Mouse (Mus musculus) gastrocnemius, postnatal 36 days (tissue): ENCODE measurements at regions not wholly inside any gene's neighbourhood (a gene's known extent, or its start where the extent isn't known, plus 50 kb on each side); places are given as distances from the start of the nearest gene placed in this dataset.
"Not testable (repeated sequence)": the region's sequence is repeated elsewhere in the genome, so short reads cannot be mapped to it uniquely, and the experiment has no call there.

Experiments
- DNase-seq, 2 experiments: peaks; one replicate each; pipeline ENCODE4 v3.0.0; 2022
- intact Hi-C: fragments of 180-260 bp; cut with DNase I; formaldehyde crosslinking; loops from one replicate; pipeline ENCODE4 v1.15.1; 2025

- intact Hi-C loops, result loop anchor here (5.0 kb wide), 4 partner anchors 219 to 604 kb away; partner anchors contain the start of genes Atp6v0e2, Gimap8 and Krba1
- peak in 1 of 2 experiments; percentile 37 for DNase-seq
Measured at GRCm38 (mm10) chr6:48177936-48178335, 91.5 kb upstream of the Zfp746 start.

DNA sequence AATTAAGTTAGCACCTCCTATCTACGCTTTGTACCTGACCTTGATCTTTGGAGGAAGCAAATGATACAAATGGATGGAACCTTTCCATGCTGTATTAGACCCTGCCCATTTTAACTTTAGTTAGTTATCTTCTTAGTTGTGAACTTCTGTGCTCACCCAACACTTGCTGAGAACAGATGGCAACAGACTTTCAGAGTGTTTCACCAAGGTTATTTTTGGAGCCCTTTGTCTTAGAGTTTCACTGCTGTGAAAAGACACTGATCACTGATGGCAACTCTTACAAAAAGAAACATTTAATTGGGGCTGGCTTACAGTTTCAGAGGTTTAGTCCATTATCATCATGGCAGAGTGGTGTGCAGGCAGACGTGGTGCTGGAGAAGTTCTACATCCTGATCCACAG, 88.8 kb upstream of the Zfp746 start:
- intact Hi-C loops, result loop anchor here (5.0 kb wide), 4 partner anchors 222 to 607 kb away; partner anchors contain the start of genes Atp6v0e2, Gimap8 and Krba1
- no peak for DNase-seq

GRCm38 (mm10) chr6:48172769-48173168, 86.4 kb upstream of the Zfp746 start:
- DNase-seq, intact Hi-C loops: not testable (repeated sequence)

DNA sequence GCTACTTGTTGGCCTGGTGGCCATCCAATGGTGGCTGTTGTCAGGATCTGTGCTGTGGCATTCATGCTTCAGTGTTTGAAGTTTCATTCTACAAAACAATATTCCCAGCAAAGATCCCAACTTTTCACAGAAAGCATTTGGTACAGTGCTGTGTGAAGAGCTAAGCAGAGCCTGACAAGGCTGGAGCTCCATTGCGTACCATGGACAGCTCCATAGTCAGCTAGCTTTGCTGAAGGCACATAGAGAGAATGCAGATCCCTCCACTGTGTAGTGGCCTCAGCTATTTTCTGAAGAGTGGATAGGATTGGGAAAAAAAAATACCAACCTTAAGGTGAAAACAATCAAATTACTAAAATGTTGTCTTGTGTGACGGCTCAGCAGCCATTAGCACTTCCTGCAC, 50.5 kb upstream of the Zfp746 start:
- DNase-seq, result no peak

More for the DNA sequence above, 50.5 kb upstream of the Zfp746 start:
- intact Hi-C loops, result no loop called here
